Mouse (Mus musculus) adipose tissue, adult 10 weeks (tissue): ENCODE data around the gene Parp9. TPM values are rescaled to one million over a fixed set of nuclear protein-coding genes. Genes with fewer than 3 reads are reported as not detected.

Experiments
- polyA plus RNA-seq: library from polyadenylated mRNA; stranded (reverse); fragments of 350-450 nt; fragmentation: Illumina TruSeq; extraction: RNeasy Lipid Tissue Mini Kit (QIAGEN cat#74804); gene quantifications from one replicate; pipeline ENCODE4 v1.2.3, GENCODE M21; 2014; ENCODE audit warnings: low read depth, low replicate concordance

Gene Parp9
- 21.0 TPM for polyA plus RNA-seq

GRCm38 (mm10) chr16:35938211-35939151 is at the start of gene Parp9, which contains the start of gene Dtx3l:
Parp9 (plus strand) TSS chr16:35938470.
Dtx3l (minus strand) TSS chr16:35939151.

DNA sequence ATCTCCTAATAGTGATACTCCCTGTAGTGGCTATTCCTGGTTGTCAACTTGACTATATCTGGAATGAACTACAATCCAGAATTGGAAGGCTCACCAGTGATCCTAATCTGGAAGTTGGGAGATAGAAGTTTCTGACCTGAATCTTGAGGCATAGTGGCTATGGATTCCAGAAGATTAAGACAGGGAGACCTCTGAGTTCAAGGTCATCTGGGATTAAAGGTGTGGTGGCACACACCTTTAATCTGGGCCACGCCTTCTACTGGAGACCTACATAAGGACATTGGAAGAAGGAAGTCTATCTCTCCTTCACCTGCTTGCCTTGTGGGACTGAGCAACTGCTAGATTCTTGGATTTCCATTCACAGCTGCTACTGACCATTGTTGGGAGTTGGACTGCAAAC is 40.2 kb downstream of the Parp9 start, which contains the start of gene Kpna1:
Gene Kpna1 (plus strand): TSS at position 301 of the 400 bp plus-strand sequence.

Other genes starting within 250 kb of the Parp9 start
- 18.9 TPM for gene Dirc2, start 169.1 kb upstream of the Parp9 start, polyA plus RNA-seq
- gene Hspbap1, start 168.1 kb upstream of the Parp9 start, polyA plus RNA-seq: 5.7 TPM
- 9.4 TPM for gene Parp14, start 66.9 kb upstream of the Parp9 start, polyA plus RNA-seq
- gene Dtx3l, start 681 bp downstream of the Parp9 start, polyA plus RNA-seq: 8.7 TPM
- 23.0 TPM for gene Kpna1, start 40.3 kb downstream of the Parp9 start, polyA plus RNA-seq
- gene Wdr5b, start 102.7 kb downstream of the Parp9 start, polyA plus RNA-seq: 6.1 TPM
- 102 TPM for gene Fam162a, start 133.1 kb downstream of the Parp9 start, polyA plus RNA-seq
- 25.4 TPM for gene Ccdc58, start 133.2 kb downstream of the Parp9 start, polyA plus RNA-seq
- gene Csta1, start 192.8 kb downstream of the Parp9 start, polyA plus RNA-seq: not detected
- not detected for gene Stfa2l1, start 218.3 kb downstream of the Parp9 start, polyA plus RNA-seq
- not detected for gene Gm5483, start 245.7 kb downstream of the Parp9 start, polyA plus RNA-seq